Mouse (Mus musculus): Measurements from ENCODE around the gene Eloa.

GRCm38 (mm10) chr4:136043784-136044400 is 22.3 kb upstream of the Eloa start:
- TF ChIP-seq CTCF (IDR thresholded peaks at IDR 0.05; ENCODE audit: control insufficient read depth, insufficient read depth, insufficient replicate concordance, low read depth, low read length): no peak
- no peak for TF ChIP-seq POLR2A (IDR thresholded peaks at IDR 0.05; ENCODE audit: control insufficient read depth, low read depth, low read length)
